Mouse (Mus musculus): ENCODE measurements at regions not wholly inside any gene's neighbourhood (a gene's known extent, or its start where the extent isn't known, plus 50 kb on each side); places are given as distances from the start of the nearest gene placed in this dataset.

DNA sequence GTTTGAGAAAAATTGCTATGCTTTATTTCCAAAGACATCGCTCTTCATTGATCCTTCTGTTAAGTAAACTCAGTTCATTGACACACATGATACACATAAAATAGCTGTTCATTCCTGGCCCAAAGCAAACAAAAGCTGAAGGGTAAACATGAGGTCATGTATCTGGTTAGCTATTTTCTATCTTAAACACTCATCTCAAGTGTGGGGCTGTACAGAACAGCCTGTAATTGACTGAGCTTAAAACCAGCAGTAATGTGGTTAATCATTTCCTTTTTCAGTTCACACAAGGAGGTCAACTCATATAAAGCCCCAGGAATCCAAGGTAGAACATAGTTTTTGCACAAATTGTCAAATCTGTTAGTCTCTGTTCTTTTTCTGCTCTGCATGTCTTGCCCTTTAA lies 94.5 kb downstream of the Cldn17 start:
- WGBS = 65% methylated on average over 1 of the region's 1 CpGs
- Histone ChIP-seq H3K36me3 (ENCODE audit: control insufficient read depth, insufficient read depth, low read length) (no peaks in the 10 kb centered on the region), H3K27ac (ENCODE audit: low read length) (no peak overlapping the region), H3K27me3 (ENCODE audit: control insufficient read depth, insufficient read depth, low read length) (no peaks in the 10 kb centered on the region), H3K4me1 (ENCODE audit: control insufficient read depth, insufficient read depth, low read length) (no peaks in the 10 kb centered on the region), H3K4me3 (replicated peaks; ENCODE audit: low read length) (no peak overlapping the region), H3K9ac (ENCODE audit: low read length) (no peak overlapping the region), H3K4me2 (ENCODE audit: low read depth, low read length) (no peak overlapping the region), H3K9me3 (replicated peaks; ENCODE audit: control insufficient read depth, low read length) (no peaks in the 10 kb centered on the region)
- no peak for ATAC-seq (ENCODE audit: insufficient read depth, low FRiP score)

DNA sequence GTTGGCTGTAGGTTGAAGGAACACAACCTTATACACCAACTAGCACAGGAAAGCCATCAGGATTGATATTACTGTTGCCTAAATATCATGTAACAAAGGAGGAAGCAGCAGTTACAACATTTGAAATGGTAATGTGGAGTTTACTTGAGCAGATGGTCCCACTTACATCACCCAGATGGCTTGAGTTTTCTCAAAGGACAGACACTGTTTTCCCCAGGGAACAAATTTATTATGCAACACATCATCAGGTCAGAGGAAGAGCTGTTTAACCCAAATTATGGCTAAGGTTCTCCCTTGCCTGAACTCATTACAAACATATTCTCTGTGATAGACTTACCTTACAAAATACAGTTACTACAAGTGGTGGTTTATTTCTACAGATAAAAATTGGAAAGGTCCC lies 98.6 kb downstream of the Cldn17 start:
- no peak overlapping the region for H3K27ac ChIP-seq (ENCODE audit: low read length)
- no peak for ATAC-seq (ENCODE audit: insufficient read depth, low FRiP score)
- H3K27me3 ChIP-seq (ENCODE audit: control insufficient read depth, insufficient read depth, low read length) = no peaks in the 10 kb centered on the region
- no peak overlapping the region for H3K4me2 ChIP-seq (ENCODE audit: low read depth, low read length)
- no peaks in the 10 kb centered on the region for H3K36me3 ChIP-seq (ENCODE audit: control insufficient read depth, insufficient read depth, low read length)
- H3K9ac ChIP-seq (ENCODE audit: low read length) = no peak overlapping the region
- H3K9me3 ChIP-seq (replicated peaks; ENCODE audit: control insufficient read depth, low read length) = no peaks in the 10 kb centered on the region
- no peak overlapping the region for H3K4me3 ChIP-seq (replicated peaks; ENCODE audit: low read length)
- no peaks in the 10 kb centered on the region for H3K4me1 ChIP-seq (ENCODE audit: control insufficient read depth, insufficient read depth, low read length)

DNA sequence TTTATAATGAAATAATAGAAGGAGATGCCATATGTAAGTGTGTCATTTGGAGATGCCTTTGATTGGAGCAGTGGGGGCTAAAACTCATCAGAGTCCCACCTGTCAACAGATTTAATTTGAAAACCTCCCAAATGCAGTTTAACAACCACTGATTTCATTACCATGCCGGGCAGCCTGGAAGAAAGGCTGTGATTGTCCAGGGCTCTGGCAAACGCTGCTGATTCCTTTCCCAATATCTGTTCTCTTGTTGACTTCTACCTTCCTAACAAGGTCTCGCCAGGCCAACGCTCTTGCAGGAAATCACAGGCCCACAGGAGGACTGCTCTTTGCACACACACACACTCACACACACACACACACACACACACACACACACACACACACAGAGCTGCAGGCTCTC lies 102.4 kb downstream of the Cldn17 start:
- H3K36me3 ChIP-seq (ENCODE audit: control insufficient read depth, insufficient read depth, low read length) = no peaks in the 10 kb centered on the region
- 76% methylated on average over 4 of the region's 4 CpGs for WGBS
- H3K9me3 ChIP-seq (replicated peaks; ENCODE audit: control insufficient read depth, low read length) = no peaks in the 10 kb centered on the region
- no peak overlapping the region for H3K4me2 ChIP-seq (ENCODE audit: low read depth, low read length)
- no peak overlapping the region for H3K9ac ChIP-seq (ENCODE audit: low read length)
- H3K27me3 ChIP-seq (ENCODE audit: control insufficient read depth, insufficient read depth, low read length) = no peaks in the 10 kb centered on the region
- no peak overlapping the region for H3K27ac ChIP-seq (ENCODE audit: low read length)
- ATAC-seq (ENCODE audit: insufficient read depth, low FRiP score) = no peak
- H3K4me3 ChIP-seq (replicated peaks; ENCODE audit: low read length) = no peak overlapping the region
- H3K4me1 ChIP-seq (ENCODE audit: control insufficient read depth, insufficient read depth, low read length) = no peaks in the 10 kb centered on the region

DNA sequence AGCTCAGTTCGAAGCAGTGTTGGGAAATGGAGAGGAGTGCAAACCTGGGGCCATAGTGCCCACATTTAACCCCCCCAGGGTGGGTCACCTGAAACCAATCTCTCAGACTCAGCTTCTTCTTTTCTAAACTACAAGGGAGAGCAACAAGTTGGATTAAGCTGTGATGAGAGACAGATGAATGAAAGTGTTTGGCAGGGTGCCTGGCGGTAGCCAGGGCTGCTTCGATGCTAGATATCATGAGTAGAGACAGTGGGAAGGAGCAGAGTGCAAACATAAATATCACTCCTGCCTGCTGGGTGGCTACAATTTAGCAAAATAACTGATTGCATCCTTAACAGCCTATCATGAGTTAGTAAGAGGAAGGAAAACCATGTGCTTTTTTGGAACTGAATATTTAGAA lies 106.9 kb downstream of the Cldn17 start:
- Histone ChIP-seq H3K36me3 (ENCODE audit: control insufficient read depth, insufficient read depth, low read length) (no peaks in the 10 kb centered on the region), H3K9ac (ENCODE audit: low read length) (no peak overlapping the region), H3K4me2 (ENCODE audit: low read depth, low read length) (no peak overlapping the region), H3K9me3 (replicated peaks; ENCODE audit: control insufficient read depth, low read length) (no peaks in the 10 kb centered on the region), H3K27me3 (ENCODE audit: control insufficient read depth, insufficient read depth, low read length) (no peaks in the 10 kb centered on the region), H3K27ac (ENCODE audit: low read length) (no peak overlapping the region), H3K4me1 (ENCODE audit: control insufficient read depth, insufficient read depth, low read length) (no peaks in the 10 kb centered on the region), H3K4me3 (replicated peaks; ENCODE audit: low read length) (no peak overlapping the region)
- WGBS = 47% methylated on average over 3 of the region's 3 CpGs
- ATAC-seq (ENCODE audit: insufficient read depth, low FRiP score) = no peak

DNA sequence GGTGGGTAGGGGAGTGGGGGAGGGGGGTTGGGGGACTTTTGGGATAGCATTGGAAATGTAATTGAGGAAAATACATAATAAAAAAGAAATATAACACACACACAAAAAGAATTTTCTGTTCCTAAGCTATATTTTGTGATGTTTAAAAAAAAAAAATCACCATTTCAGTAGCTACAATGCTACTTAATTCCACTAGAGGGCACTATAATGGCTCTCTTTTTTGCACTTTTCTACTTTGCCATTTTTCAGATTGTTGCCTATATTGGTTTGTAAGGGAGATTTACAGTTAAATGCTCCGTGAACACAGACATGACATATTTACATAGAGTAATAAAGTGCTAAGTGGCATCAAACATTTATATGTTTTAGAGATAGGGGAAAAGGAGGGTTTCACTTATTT lies 102.7 kb upstream of the Grik1 start:
- Histone ChIP-seq H3K27me3 (ENCODE audit: control insufficient read depth, insufficient read depth, low read length) (no peaks in the 10 kb centered on the region), H3K4me2 (ENCODE audit: low read depth, low read length) (no peak overlapping the region), H3K4me1 (ENCODE audit: control insufficient read depth, insufficient read depth, low read length) (no peaks in the 10 kb centered on the region), H3K9me3 (replicated peaks; ENCODE audit: control insufficient read depth, low read length) (no peaks in the 10 kb centered on the region), H3K27ac (ENCODE audit: low read length) (no peak overlapping the region), H3K9ac (ENCODE audit: low read length) (no peak overlapping the region), H3K36me3 (ENCODE audit: control insufficient read depth, insufficient read depth, low read length) (no peaks in the 10 kb centered on the region), H3K4me3 (replicated peaks; ENCODE audit: low read length) (no peak overlapping the region)
- 25% methylated on average over 1 of the region's 1 CpGs for WGBS
- ATAC-seq (ENCODE audit: insufficient read depth, low FRiP score) = no peak

DNA sequence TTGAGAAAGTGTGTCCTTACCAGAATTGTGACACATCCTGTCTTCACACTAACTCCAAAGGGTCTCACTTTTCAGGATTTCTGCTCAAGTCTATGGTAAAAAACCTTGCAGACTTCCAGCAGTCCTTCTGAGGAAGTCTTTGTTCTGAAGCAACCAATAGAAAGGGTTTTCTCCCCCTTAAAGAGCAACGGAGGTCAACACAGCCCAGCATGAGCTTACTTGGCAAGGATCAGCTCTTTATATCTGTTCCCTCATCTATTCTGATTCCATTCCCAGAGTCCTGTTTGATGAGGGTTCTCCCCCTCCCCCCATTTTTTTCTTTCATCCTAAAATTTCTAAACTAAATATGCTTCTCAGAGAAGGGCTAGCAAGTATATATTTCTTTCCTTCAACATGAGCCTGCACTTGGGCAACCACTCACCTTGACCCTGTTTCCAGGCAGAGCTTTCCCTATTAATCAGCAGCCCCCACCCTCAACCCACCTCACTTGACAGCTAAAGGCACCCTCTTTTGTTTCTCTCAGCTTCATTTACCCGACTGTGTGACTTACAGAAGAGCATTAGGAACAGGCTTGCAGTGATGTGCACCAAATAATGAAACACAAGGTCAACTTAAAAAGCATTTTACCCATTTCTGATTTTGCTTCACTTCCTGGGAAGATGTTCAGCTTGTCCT lies 91.7 kb upstream of the Grik1 start:
- H3K9me3 ChIP-seq (replicated peaks; ENCODE audit: control insufficient read depth, low read length) = no peaks in the 10 kb centered on the region
- H3K4me3 ChIP-seq (replicated peaks; ENCODE audit: low read length) = no peak overlapping the region
- H3K27me3 ChIP-seq (ENCODE audit: control insufficient read depth, insufficient read depth, low read length) = no peaks in the 10 kb centered on the region
- no peaks in the 10 kb centered on the region for H3K36me3 ChIP-seq (ENCODE audit: control insufficient read depth, insufficient read depth, low read length)
- no peak for ATAC-seq (ENCODE audit: insufficient read depth, low FRiP score)
- no peak overlapping the region for H3K27ac ChIP-seq (ENCODE audit: low read length)
- no peak overlapping the region for H3K9ac ChIP-seq (ENCODE audit: low read length)
- WGBS = 10% methylated on average over 2 of the region's 2 CpGs
- H3K4me2 ChIP-seq (ENCODE audit: low read depth, low read length) = no peak overlapping the region
- H3K4me1 ChIP-seq (ENCODE audit: control insufficient read depth, insufficient read depth, low read length) = no peaks in the 10 kb centered on the region

DNA sequence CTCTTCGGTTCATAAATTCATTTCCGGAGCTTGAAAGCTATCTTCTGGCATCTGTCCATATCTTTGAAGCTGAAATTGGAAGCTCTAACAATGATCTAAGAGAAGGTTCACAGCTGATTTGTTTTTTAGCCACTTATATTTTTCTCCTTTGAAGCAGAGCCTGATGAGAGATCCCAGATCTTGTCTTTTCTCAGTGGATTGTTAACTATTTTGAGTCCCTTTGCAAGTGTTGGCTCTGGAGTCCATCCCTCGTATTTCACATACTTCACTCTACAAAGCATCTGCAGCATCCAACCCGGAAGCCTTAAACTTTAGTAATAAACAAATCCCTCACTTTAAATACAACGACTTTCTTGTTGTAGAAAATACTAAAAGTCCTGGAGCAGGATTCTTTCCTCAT lies 85.6 kb upstream of the Grik1 start:
- Histone ChIP-seq H3K4me2 (ENCODE audit: low read depth, low read length) (no peak overlapping the region), H3K4me3 (replicated peaks; ENCODE audit: low read length) (no peak overlapping the region), H3K4me1 (ENCODE audit: control insufficient read depth, insufficient read depth, low read length) (no peaks in the 10 kb centered on the region), H3K36me3 (ENCODE audit: control insufficient read depth, insufficient read depth, low read length) (no peaks in the 10 kb centered on the region), H3K9ac (ENCODE audit: low read length) (no peak overlapping the region), H3K27me3 (ENCODE audit: control insufficient read depth, insufficient read depth, low read length) (no peaks in the 10 kb centered on the region), H3K27ac (ENCODE audit: low read length) (no peak overlapping the region), H3K9me3 (replicated peaks; ENCODE audit: control insufficient read depth, low read length) (no peaks in the 10 kb centered on the region)
- 35% methylated on average over 5 of the region's 5 CpGs for WGBS
- no peak for ATAC-seq (ENCODE audit: insufficient read depth, low FRiP score)

DNA sequence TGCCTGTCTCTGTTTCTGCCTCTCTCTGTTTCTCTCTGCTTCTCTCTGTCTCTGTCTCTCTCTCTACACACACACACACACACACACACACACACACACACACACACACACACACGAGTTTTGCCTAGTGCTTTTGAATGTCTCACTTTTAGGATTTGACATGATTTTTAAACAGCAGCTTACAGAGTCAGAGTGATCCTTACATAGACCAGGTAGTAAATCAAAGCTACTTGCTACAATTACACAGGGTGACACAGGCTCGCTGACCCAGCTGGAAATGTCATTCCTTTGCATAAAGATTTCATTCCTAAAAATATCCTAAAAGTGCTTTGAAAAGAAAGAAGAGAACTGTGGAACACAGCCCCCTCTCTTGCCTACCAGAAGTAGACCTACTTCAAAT lies 84.5 kb upstream of the Grik1 start:
- no peaks in the 10 kb centered on the region for H3K9me3 ChIP-seq (replicated peaks; ENCODE audit: control insufficient read depth, low read length)
- WGBS = 24% methylated on average over 2 of the region's 2 CpGs
- ATAC-seq (ENCODE audit: insufficient read depth, low FRiP score) = no peak

DNA sequence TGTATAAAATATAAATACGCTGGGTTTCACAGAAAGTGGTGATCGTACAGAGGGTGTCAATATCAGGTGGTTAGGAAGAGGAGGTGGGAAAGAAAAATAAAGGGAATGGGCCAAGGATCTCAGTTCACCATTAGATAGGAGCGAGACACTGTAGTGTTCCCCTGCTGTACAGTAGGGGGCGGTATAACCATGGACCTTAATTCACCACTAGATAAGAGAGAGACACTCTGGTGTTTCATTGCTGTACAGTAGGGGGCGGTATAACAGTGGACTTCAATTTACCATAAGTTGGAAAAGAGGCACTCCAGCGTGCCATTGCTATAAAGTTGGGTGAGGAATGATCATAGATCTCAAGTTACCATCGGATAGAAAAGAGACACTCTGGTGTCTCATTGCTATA lies 82.0 kb upstream of the Grik1 start:
- no peaks in the 10 kb centered on the region for H3K9me3 ChIP-seq (replicated peaks; ENCODE audit: control insufficient read depth, low read length)
- WGBS = 37% methylated on average over 7 of the region's 7 CpGs

More for the DNA sequence above, 84.5 kb upstream of the Grik1 start:
- Histone ChIP-seq H3K36me3 (ENCODE audit: control insufficient read depth, insufficient read depth, low read length) (no peaks in the 10 kb centered on the region), H3K27me3 (ENCODE audit: control insufficient read depth, insufficient read depth, low read length) (no peaks in the 10 kb centered on the region), H3K4me3 (replicated peaks; ENCODE audit: low read length) (no peak overlapping the region), H3K4me1 (ENCODE audit: control insufficient read depth, insufficient read depth, low read length) (no peaks in the 10 kb centered on the region), H3K27ac (ENCODE audit: low read length) (no peak overlapping the region), H3K9ac (ENCODE audit: low read length) (no peak overlapping the region), H3K4me2 (ENCODE audit: low read depth, low read length) (no peak overlapping the region)

DNA sequence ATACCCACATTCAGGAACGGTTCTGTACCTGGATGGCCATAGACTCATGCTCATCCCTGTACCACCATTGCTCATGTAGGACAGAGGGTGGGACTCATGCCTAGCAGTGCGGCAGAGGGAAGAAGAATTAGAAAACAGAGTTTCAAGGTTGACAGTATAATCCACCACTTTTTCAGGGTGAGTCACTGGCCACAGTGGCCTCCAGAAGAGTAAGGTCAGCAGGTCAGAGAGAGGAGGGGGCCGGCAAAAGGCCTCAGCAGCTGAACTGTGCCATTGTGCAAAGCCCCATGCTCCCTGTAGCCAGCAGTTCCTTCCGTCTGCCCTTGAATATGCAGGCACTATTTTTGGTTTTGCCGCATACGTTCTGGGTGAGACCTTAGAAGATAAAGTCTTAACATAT lies 78.1 kb upstream of the Grik1 start:
- H3K36me3 ChIP-seq (ENCODE audit: control insufficient read depth, insufficient read depth, low read length) = no peaks in the 10 kb centered on the region
- H3K4me1 ChIP-seq (ENCODE audit: control insufficient read depth, insufficient read depth, low read length) = no peaks in the 10 kb centered on the region
- no peak overlapping the region for H3K4me3 ChIP-seq (replicated peaks; ENCODE audit: low read length)
- H3K27me3 ChIP-seq (ENCODE audit: control insufficient read depth, insufficient read depth, low read length) = no peaks in the 10 kb centered on the region
- no peak for ATAC-seq (ENCODE audit: insufficient read depth, low FRiP score)
- no peak overlapping the region for H3K9ac ChIP-seq (ENCODE audit: low read length)
- WGBS = 60% methylated on average over 6 of the region's 6 CpGs
- no peak overlapping the region for H3K4me2 ChIP-seq (ENCODE audit: low read depth, low read length)
- H3K27ac ChIP-seq (ENCODE audit: low read length) = no peak overlapping the region
- no peaks in the 10 kb centered on the region for H3K9me3 ChIP-seq (replicated peaks; ENCODE audit: control insufficient read depth, low read length)

More for the DNA sequence above, 82.0 kb upstream of the Grik1 start:
- Histone ChIP-seq H3K9ac (ENCODE audit: low read length) (no peak overlapping the region), H3K4me1 (ENCODE audit: control insufficient read depth, insufficient read depth, low read length) (no peaks in the 10 kb centered on the region), H3K4me3 (replicated peaks; ENCODE audit: low read length) (no peak overlapping the region), H3K4me2 (ENCODE audit: low read depth, low read length) (no peak overlapping the region), H3K36me3 (ENCODE audit: control insufficient read depth, insufficient read depth, low read length) (no peaks in the 10 kb centered on the region), H3K27me3 (ENCODE audit: control insufficient read depth, insufficient read depth, low read length) (no peaks in the 10 kb centered on the region), H3K27ac (ENCODE audit: low read length) (no peak overlapping the region)
- ATAC-seq (ENCODE audit: insufficient read depth, low FRiP score) = peak; percentile 50; the same call in 1 of the 2 replicates
